Mouse (Mus musculus): ENCODE data around the gene Foxp1.
A peak's percentile ranks its signal among the peaks of the same experiment; 100 is the strongest.

Foxp1 gene

DNA sequence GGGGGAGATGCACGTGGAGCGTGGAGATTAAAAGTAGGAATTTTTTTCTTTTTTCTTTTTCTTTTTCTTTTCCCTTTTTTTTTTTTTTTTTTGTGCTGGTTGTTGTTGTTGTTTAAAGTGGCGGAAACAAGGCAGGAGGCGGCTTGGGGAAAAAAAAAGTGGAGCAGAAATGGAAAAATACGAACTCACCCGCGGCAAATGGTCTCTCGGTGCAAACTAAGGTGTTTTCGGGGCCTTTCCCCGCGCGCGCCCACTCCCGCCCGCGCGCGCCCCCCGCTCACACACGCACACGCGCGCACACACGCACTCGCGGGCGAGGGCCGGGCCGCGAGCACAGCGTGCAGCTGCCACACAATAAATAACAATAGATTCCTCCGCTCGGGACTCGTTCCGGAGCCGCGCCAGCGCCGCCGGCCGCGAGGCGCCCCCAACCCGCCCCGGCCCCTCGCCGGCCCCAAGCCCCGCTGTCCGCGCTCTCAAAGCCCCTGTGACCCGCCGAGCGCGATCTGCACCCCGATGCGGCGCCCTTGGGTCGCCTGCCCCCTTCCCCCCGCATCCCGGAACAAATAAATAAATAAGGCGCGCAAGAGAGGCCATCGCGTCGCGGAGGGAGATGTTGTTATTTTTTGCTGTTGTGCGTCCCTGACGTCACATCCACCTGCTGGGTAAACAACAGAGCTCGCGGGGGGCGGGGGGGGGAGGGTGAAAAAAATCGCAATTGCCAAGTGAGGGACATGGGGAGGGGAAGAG lies at the start of gene Foxp1:
Gene Foxp1, minus strand, starts transcription at position 363 of the 750 bp plus-strand sequence.
- peak; percentile 53 for DNase-seq (ENCODE audit: low spot score)

DNA sequence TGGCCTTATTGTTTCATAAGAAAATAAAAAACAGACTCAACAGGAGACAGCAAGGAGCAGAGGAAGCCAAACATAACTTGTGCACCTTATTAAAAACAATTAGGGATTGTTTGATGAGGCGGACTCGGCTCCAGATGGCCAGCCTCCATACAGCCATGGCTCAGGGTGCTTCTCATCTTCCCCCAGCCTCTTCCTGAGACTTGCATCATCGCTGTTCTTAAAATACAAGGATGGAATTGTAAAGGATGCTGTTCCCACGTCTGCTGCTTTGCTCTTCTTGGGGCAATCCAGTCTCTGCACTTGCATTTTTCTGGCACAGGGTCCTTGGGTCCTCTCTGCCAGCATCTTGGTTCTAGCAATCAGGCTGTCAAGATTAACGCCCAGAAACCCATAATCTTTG lies 49.5 kb upstream of the Foxp1 start:
- no peak for DNase-seq (ENCODE audit: low spot score)

DNA sequence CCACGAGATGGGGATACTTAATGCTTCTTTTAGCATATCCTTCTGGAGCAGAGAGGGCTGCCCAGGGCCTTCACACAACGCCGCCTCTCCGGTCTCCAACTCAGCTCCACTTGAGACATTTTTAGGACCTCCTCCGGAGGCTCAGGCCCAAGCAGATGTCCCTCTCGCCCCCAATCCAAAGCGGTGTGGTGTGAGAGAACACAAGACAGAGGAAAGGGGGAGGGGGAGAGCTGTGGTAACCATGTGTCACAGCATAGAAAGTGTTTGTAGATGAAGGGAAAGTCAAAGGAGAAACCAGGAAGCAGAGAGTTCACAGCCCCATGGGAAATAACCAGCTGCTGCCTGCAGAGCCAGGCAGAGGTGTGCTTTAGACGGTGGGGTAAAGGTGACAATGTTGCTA lies 44.4 kb upstream of the Foxp1 start:
- DNase-seq (ENCODE audit: low spot score): no peak

DNA sequence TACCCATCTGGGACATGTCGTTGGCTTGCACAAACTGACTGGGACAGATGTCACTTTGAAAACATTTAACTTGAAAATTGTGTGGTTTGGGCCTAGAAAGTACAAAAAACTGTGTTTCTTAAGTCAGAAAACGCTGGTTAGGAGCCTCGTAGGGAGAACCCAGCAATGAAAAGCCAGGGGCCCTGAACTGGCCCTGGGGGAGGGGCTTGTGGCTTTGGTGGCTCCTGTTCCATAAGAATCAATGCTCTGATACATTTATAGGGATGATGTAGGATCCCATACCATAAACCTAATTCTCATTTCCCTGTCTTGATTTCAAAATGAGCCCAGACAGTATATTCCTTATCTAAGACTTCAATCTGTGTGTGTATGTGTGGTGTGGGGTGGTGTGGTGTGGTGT lies 42.2 kb upstream of the Foxp1 start:
- DNase-seq (ENCODE audit: low spot score): no peak

DNA sequence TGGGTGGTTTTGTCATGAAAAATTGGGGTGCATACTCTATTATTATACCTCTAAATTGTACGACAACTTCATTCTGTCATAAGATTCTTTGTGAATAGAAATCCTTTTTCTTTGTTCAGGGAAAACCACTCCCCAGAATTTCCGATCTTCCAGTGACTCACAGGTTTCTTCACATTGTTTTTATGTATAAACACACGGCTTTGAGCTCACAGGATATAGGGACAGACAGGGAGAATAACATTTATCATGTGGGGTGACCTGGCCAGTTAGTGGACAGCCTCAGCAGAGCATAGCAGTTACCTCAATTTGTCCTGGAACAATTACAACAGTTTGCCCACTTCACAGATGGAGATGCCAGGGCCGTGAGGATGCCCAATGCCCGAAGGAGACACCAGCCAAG lies 34.4 kb upstream of the Foxp1 start:
- DNase-seq (ENCODE audit: low spot score): no peak

DNA sequence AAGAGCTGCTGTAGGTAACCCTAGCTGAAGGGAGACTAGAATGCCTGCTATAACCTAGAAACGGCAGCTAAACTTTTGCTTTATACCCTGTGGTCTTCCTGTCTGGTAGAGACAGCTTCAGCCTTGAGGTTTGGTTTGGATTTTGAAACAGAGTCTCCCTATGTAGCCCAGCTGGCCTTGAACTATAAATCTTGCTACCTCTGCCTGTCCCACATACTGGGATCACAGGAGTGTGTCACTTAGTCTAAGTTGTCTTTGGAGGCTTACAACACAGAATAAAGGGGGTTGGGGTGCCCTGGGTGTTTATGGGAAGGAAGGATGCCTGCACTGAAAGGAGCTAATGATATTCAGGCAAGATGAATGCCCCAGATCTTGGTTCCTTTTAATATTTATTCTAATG lies 30.3 kb upstream of the Foxp1 start:
- no peak for DNase-seq (ENCODE audit: low spot score)

DNA sequence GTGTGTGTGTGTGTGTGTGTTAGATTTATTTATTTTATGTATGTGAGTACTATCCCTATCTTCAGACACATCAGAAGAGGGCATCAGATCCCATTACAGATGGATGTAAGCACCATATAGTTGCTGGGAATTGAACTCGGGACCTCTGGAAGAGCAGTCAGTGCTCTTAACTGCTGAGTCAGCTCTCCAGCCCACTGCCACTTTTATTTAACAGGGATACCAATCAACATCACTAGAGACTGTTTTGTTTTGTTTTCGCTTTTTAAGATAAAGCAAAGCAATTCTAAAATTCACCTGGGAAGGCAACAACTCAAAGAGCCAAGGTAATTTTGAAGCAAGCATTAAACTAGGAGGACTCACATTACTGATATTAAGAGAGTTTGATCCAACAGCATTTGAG lies 23.9 kb upstream of the Foxp1 start:
- DNase-seq (ENCODE audit: low spot score): no peak

DNA sequence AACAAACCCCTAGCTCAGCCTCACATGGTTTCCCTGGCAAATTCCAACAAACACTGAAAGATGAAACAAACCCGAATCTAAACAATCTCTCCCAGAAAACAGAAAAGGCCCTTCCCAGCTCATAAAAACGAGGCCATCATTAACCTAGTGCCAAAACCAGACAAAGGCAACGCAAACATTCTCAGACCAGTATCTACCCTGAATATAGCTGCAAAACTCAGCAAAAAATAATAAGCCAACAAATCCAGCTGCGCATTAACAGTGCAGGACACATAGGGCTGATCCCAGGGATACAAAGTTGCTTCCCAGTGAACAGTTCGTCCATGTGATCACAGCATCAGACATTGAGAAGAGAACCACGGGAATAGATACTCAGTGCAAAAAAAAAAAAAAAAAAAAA lies 22.9 kb upstream of the Foxp1 start:
- no peak for DNase-seq (ENCODE audit: low spot score)

DNA sequence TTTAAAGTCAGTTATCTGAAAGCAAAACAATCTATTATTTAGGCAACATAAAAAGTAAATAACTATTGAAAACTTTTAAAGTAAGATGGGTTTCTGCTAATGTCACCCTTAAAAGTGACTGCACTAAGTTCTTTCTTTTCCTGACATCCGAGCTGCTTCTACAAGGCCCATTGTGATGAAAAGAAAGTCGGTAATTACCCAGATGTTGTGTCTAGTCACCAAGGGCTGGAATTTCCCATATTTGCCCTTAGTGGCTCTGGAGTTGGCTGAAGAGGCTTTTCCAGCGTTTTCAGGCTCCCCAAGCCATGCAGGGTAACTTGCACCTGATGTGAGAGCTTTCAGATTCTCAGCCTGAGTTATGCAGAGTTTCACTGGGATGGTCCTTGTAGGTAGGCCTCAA lies 18.6 kb upstream of the Foxp1 start:
- DNase-seq (ENCODE audit: low spot score): peak; percentile 19

DNA sequence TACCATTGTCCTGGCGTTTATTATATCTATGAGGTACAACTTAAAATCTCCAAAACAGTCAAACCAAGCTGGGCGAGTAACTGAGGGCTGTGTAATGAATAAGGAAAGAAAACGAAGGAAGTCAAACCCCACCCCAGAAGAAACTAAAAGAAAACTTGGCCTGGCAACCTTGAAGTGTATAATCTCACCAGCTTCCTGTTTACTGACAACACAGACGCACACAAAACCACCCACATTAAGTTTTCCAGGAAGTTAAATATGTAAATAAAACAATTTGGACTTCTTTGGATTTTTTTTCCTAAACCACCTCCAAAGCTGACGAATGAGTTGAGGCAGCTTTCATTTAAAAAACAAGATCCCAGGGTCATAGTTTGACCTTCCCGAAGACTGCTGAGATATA lies 18.1 kb upstream of the Foxp1 start:
- DNase-seq (ENCODE audit: low spot score): no peak

DNA sequence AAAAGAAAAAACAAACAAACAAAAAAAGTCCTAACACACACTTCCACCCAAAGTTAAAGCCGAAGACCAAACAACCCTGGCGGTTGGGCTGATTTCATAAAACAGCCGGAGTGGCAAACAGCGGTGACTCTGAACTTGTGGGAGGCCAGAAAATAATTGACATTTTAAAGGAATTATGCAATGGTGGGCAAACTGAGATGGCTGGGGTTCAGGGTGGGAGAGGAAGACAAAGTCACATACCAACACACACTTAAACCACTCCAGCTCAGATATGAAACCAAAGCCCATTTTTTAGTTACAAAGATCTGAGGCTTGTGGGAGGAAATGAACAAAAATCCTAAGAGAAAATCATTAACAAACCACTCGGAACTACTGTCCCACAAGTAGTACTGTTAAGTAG lies 17.6 kb upstream of the Foxp1 start:
- no peak for DNase-seq (ENCODE audit: low spot score)

DNA sequence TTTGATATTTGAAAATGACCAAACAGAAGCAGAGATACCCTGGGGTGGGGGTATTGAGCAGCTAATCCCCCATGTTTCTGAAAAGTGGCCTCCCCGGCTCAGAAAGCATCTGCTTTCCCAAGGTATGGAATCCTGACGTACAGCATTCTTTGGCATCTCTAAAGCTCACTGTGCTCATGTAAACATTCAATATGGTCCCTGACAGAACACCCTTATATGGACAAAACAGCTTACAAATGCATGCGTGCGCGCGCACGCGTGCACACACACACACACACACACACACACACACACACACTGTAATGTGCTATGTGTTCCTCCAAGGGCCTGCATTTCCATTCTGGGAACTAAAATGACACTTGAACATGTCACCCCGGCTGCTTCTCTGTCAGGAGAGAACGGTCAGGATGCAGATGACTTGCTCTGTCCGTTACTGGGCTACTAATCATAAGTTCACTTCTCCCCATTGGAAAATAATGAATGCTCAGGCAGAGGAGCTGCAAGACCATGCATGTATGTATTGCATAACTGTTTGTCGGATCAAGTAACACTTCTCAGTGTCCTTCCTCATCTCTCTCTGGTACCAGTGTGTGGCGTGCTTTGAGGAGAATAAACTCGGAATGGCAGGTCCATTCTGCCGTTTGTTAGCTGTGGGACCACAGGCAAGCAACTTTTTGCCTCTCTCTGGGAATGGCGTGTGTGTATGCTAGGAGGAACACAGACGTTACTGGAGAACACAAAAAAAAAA lies 15.8 kb upstream of the Foxp1 start:
- DNase-seq (ENCODE audit: low spot score): no peak

DNA sequence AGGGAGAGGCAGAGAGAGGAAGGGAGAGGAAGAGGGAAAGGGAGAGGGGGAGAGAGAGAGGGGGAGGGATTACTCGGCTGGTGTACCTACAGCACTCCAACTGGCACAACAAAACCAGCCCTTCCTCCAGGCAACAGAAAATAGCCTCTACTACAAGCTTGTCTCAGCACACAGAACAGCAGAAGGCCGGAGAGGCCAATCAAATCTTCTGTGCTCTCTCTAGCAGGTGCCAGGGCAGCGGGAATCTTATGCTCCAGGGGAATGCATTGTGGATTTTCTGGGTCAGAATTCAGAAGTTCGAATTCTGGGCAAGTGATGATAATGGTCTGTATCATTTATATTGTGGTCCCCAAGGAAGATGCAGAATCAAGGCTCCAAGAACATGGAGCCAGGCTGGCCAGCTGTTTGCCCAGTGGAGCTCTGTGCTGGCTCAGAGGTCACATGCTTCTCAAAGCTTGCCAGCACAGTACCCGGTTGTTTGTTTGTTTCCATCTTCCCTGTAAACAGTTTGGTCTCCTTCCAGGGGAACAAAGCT lies 11.8 kb upstream of the Foxp1 start:
- DNase-seq (ENCODE audit: low spot score): no peak

DNA sequence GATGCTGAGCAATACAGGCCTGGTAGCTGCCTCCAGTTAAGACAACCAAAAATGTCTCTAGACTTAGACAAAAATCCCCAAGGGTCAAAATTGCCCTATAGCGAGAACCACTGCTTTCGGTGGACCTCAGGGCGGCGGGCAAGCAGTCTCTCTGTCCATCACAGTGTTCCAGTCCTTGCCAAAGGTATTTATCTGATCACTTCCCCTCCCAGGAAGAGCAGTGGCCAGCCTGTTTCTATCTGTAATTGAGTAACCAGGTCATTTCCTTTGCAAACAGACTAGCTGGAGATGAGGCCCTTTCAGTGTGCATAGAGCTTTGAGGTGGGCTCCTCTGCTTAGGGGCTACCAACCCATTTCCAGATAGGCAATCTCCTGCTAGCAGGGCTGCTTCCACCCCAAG lies 9.9 kb upstream of the Foxp1 start:
- no peak for DNase-seq (ENCODE audit: low spot score)

DNA sequence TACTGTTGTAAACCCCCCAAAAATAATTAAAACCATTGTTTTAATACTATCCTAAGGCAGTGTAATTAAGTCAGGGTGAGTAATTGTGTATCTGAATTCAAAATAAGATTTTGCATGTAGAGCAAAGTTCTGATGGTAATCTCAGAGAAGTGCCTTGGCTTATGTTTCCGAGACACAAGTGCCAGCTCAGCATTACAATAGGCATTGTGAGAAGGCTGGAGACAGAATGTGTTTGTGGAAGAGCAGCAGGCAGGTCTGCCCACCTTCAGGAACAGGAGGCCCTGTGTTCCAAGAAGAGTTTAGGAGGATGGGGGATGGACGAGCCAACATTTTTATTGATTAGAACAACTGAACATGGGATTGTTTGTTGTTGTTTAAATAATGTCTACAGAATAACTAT lies 6.5 kb upstream of the Foxp1 start:
- DNase-seq (ENCODE audit: low spot score): no peak

DNA sequence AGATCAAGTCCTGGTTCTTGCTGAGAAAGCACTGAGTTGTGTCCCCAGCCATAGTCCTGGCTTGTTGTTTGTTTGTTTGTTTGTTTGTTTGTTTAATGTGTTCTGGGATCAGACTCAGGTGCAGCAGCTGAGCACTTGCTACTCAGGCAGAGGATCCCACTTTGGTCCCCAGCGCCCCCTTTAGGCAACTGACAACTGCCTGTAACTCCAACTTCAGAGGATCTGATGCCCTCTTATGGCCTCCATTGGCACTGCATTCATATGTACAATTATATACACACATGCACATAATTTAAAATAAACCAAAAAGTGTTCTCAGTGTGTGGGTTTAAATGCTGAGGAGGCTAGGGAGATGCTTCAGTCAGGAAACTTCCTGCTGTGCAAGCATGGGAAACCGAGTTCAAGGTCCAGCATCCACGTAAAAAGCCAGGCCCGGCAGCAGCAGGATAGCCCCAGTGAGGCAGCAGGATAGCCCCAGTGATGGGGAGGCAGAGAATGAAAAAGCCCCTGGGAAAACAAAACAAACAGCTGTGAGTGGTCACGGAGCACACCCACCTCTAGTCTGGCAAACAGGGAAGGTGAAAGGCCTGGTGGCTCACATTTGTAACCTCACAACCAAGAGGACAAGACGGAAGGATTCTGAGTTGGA lies 5.1 kb upstream of the Foxp1 start:
- no peak for DNase-seq (ENCODE audit: low spot score)

DNA sequence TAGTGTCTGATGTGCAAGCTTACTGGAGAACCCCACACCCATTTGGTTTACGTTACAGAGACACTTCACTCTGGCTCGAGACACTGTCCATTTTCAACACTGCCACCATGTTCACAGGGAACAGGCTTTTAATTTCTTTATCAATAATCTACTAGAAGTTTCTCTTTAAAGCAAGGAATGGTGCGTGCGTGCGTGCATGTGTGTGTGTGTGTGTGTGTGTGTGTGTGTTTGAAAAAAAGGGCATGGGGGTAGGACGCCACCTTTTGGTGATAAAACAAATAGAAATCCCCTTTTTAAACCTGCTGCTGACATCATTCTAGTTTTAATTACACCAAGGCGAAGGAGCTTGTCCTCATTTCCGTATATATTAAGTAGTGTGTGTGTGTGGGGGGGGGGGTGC lies 2.8 kb upstream of the Foxp1 start:
- no peak for DNase-seq (ENCODE audit: low spot score)

DNA sequence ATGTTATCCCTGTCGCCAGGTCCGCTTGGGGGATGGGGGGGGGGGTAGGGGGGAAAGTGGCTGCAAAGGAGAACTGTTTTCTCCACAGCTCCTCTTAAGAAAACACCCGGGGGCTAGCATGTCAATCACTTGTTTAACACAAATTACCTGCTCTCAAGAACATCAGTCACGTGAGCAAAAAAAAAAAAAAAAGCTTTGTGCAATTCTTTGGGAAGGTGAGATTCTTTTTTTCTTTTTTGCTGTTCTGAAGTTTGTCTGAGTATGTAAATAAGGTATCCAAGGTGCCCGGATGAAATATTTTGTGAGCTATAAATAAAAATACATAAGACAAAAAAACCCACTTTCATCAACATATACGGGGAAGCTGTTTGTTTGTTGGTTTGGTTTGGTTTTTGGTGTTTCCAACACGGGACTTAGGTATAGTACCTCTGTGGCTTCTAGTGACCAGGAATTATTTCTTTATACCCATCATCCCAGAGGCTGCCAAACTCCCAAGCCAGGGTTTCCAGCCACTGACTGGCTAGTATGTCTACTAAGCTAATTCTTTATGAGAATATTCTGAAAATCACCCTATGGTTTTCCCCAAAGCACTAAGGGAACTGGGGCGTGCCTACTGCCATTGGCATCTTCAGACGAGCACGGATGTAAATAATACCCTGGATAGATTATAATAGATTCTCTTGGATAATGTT lies 1.3 kb upstream of the Foxp1 start:
- DNase-seq (ENCODE audit: low spot score): no peak

DNA sequence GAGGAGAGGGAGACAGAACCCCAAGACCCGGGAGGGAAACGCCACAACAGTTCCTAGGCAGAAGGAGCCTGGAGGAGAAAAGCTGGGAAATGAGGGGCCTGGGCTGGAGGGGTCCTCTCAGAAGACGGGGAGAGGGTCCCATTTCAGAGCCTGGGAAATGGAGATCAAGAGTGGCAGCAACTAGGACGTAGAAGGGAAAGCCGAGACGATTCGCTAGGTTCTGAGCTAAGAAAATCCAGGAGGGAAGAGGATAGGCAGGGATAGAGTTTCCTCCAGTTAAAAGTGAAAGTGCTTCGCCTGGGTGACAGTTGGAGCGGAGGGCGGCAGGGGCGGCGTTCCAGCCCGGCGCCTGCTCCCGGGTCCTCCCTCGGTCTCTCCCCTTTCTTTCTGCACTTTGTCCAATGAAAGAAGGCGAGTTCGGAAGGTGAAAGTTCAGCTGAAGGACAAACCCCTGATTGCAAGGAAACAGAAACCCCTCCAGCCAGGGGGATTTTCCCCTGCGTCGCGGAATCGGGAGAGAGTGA lies 650 bp upstream of the Foxp1 start:
- DNase-seq (ENCODE audit: low spot score): peak; percentile 75

DNA sequence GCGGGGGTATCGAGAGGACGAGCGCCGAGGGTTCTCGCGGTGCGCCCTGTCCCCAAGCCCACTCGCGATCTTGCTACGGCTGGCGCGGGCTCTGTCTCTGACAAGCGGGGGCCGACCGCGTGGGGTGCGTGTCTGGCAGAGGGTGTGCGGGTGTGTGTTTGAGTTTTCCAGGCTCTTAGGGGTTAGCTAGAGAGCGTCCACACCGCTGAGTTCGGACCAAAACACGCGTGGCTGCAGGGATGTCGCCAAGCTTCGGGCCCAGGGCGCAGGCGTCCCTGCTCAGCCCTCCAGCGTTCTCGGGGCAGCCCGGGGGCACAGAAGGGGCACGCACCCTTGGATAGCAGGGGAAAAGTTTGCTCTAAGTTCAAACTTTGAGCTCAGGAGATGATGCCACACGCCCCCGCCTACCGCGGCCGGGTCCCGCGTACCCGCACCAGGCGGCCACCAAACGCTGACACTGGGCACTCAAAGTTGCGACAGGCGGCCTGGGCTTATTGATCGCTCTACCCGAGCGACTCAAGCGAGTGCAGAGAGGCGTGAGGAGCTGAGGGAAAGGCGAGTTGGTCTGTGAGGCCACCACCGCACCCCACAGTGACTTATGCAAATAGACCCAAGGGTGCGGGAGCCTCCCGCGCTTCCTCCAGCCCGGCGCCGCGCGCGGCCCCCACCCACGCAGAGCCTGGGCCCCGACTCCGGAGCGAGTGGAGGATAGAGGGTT lies 721 bp downstream of the Foxp1 start:
- peak; percentile 13 for DNase-seq (ENCODE audit: low spot score)

DNA sequence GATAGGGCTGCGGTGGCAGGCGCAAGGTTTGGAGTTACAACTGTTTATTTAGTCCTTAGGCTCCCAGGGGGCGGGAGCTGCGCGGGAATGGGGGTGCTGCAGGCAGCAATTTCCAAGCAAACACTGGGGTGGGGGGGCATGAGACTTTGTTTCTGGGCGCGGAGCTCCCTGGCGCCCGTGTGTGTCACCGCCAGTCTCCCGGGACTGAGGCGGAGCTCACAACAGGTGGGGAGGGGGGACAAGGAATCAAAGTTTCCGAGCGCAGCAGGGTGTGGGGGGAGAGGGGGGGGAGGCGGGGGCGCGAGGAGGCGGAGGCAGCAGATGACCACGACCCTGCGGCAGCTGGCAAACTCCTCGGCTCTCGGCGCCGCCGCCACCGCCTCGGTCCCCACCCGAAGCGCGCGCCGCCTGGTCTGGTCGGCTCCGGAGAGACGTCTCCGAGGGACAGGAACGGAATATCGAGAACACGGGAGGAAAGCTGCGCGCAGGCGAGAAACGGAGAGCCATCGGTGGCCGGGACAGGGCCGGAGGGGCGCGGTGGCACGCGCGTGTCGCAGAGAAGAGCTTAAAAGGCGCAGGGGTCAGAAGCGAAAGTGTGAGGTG lies 1.4 kb downstream of the Foxp1 start:
- peak; percentile 74 for DNase-seq (ENCODE audit: low spot score)
